8 mouse cellular contexts compared by ENCODE assay signal in genomic region chrX:7318551-7319025, GRCm38 (mm10). TPM values are rescaled to one million over a fixed set of nuclear protein-coding genes. Genes with fewer than 3 reads are reported as not detected.
A peak's percentile ranks its signal among the peaks of the same experiment; 100 is the strongest.
DNase-seq lines count a peak whose midpoint lies in the region; ATAC-seq and TF ChIP-seq lines count a peak whose summit lies in the region.

No protein-coding gene starts in this region.

- TF ChIP-seq CTCF in lung, adult 2 months (IDR thresholded peaks at IDR 0.05; ENCODE audit: insufficient read depth, low read length) = no peak
- TF ChIP-seq CTCF in forebrain, postnatal 0 days (IDR thresholded peaks at IDR 0.05; ENCODE audit: low read depth) = no peak

- H3K9ac ChIP-seq in forebrain, postnatal 0 days = peak overlapping the region; percentile 64
- peak overlapping the region; percentile 62 for H3K9ac ChIP-seq in midbrain, embryonic 12.5 days (replicated peaks)

- peak overlapping the region; percentile 75 for H3K4me3 ChIP-seq in lung, adult 2 months (replicated peaks; ENCODE audit: extremely low read depth, low read depth, low read length)
- peak overlapping the region; percentile 56 for H3K4me3 ChIP-seq in forebrain, postnatal 0 days (ENCODE audit: low read depth, low read length)
- H3K4me3 ChIP-seq in midbrain, embryonic 12.5 days = peak overlapping the region; percentile 57

- peak overlapping the region; percentile 48 for H3K4me2 ChIP-seq in forebrain, postnatal 0 days (ENCODE audit: low read depth)
- peak overlapping the region; percentile 56 for H3K4me2 ChIP-seq in midbrain, embryonic 12.5 days (replicated peaks)

- no peak for DNase-seq in lung, adult 2 months
- DNase-seq in lung, postnatal 4 days = no peak
- DNase-seq in ZHBTc4 (ENCODE audit: low read depth, low spot score) = peak; percentile 32
- peak; percentile 55 for DNase-seq in forebrain, postnatal 0 days
- peak; percentile 21 to 49 for DNase-seq in kidney, postnatal 25 days
- DNase-seq in left cerebral cortex, adult 8-10 months (ENCODE audit: low spot score in 2 of 2) = no peak
- DNase-seq in frontal cortex, adult 2 months (ENCODE audit: extremely low spot score in 1 of 2, low spot score in 1 of 2) = no peak

- H3K27me3 ChIP-seq in forebrain, postnatal 0 days (ENCODE audit: insufficient read depth, low read length) = no peaks in the 10 kb centered on the region
- no peaks in the 10 kb centered on the region for H3K27me3 ChIP-seq in midbrain, embryonic 12.5 days

- 29% methylated on average over 37 of the region's 37 CpGs for WGBS in lung, adult 2 months
- 29% methylated on average over 36 of the region's 37 CpGs for WGBS in forebrain, postnatal 0 days
- WGBS in midbrain, embryonic 12.5 days = 19% methylated on average over 37 of the region's 37 CpGs

- ATAC-seq in forebrain, postnatal 0 days = peak; percentile 71
- ATAC-seq in midbrain, embryonic 12.5 days (ENCODE audit: low FRiP score, low read depth) = peak; percentile 82

- TF ChIP-seq POLR2A in lung, adult 2 months (IDR thresholded peaks at IDR 0.05; ENCODE audit: borderline replicate concordance, extremely low read depth, low read depth, low read length) = no peak

- H3K27ac ChIP-seq in forebrain, postnatal 0 days (ENCODE audit: low read depth, low read length) = peak overlapping the region; percentile 91
- peak overlapping the region; percentile 82 for H3K27ac ChIP-seq in midbrain, embryonic 12.5 days (replicated peaks)

- no peaks in the 10 kb centered on the region for H3K4me1 ChIP-seq in lung, adult 2 months (ENCODE audit: control insufficient read depth, insufficient read depth, low read length)
- H3K4me1 ChIP-seq in forebrain, postnatal 0 days (ENCODE audit: insufficient read depth) = no peaks in the 10 kb centered on the region
- 0 out of 2 replicates have a peak, but pooled peaks cover 2% of the 10 kb centered on the region for H3K4me1 ChIP-seq in midbrain, embryonic 12.5 days

- no peaks in the 10 kb centered on the region for H3K36me3 ChIP-seq in forebrain, postnatal 0 days (ENCODE audit: insufficient read depth)
- H3K36me3 ChIP-seq in midbrain, embryonic 12.5 days = no peaks in the 10 kb centered on the region

- no peaks in the 10 kb centered on the region for H3K9me3 ChIP-seq in forebrain, postnatal 0 days (ENCODE audit: low read length)
- H3K9me3 ChIP-seq in midbrain, embryonic 12.5 days = no peaks in the 10 kb centered on the region

RNA-seq across cellular contexts. Expression of gene Clcn5, which starts 0.6 kb away (rescaled TPM):
- 2.0 and 2.9 TPM in 2 replicates for polyA plus RNA-seq in lung, adult 2 months (2012; rRNA removed)
- 14.2 and 20.9 TPM in 2 replicates for total RNA-seq in forebrain, postnatal 0 days (2014; rRNA removed)
- polyA plus RNA-seq in forebrain, postnatal 0 days (2015; fragmentation: Nextera tagmentation; extraction: Ambion mirVana) = 2.6 and 3.9 TPM in 2 replicates
- 11.7 and 12.6 TPM in 2 replicates for polyA plus RNA-seq in midbrain, embryonic 12.5 days (2016; fragmentation: Nextera tagmentation; extraction: Ambion mirVana)
- total RNA-seq in left cerebral cortex, adult 8-10 months (2022) = 10 to 100 TPM in 1 of 4 experiments, 1 to 10 TPM in 3; 8.3 to 10.4 (median 9.2) TPM
- polyA plus RNA-seq in frontal cortex, adult 2 months (2012; rRNA removed) = 3.9 and 4.1 TPM in 2 replicates

RNA-seq across cellular contexts. Expression of gene Usp27x, which starts 57.0 kb away (rescaled TPM):
- polyA plus RNA-seq in lung, adult 2 months (2012; rRNA removed) = 1.2 and 1.4 TPM in 2 replicates
- 11.2 and 14.3 TPM in 2 replicates for total RNA-seq in forebrain, postnatal 0 days (2014; rRNA removed)
- 1.4 and 3.2 TPM in 2 replicates for polyA plus RNA-seq in forebrain, postnatal 0 days (2015; fragmentation: Nextera tagmentation; extraction: Ambion mirVana)
- polyA plus RNA-seq in midbrain, embryonic 12.5 days (2016; fragmentation: Nextera tagmentation; extraction: Ambion mirVana) = 1.3 and 1.9 TPM in 2 replicates
- 10 to 100 TPM; 13.2 to 15.4 (median 14.1) TPM for total RNA-seq in left cerebral cortex, adult 8-10 months (2022)
- polyA plus RNA-seq in frontal cortex, adult 2 months (2012; rRNA removed) = 5.3 and 5.9 TPM in 2 replicates

Comparison
In these comparisons a context has a peak if more than half of its experiments do, and no peak if none do; other contexts are left out.
1. DNase-seq: peak in ZHBTc4 (single experiment), forebrain, postnatal 0 days (single experiment) and kidney, postnatal 25 days (2 of 2); none in lung, adult 2 months (single experiment), lung, postnatal 4 days (0 of 2), left cerebral cortex, adult 8-10 months (0 of 2) and frontal cortex, adult 2 months (0 of 2).
2. Peak in every context shown above with its lines, with median percentiles within 50 percentile points of each other: H3K4me3 ChIP-seq.